Mouse (Mus musculus): ENCODE data around the gene Hoxb7. TPM values are rescaled to one million over a fixed set of nuclear protein-coding genes. Genes with fewer than 3 reads are reported as not detected.

Hoxb7 gene
- total RNA-seq, 2 experiments from 2014 or later: not detected

GRCm38 (mm10) chr11:96284041-96284749, 2.2 kb upstream of the Hoxb7 start:
- DNase-seq (ENCODE audit: extremely low spot score in 1 of 2, low spot score in 1 of 2): no peak

GRCm38 (mm10) chr11:96284774-96285734, 1.4 kb upstream of the Hoxb7 start:
- DNase-seq (ENCODE audit: extremely low spot score in 1 of 2, low spot score in 1 of 2): no peak

- no peak for DNase-seq (ENCODE audit: extremely low spot score in 1 of 2, low spot score in 1 of 2)
These were observed 439 bp downstream of the Hoxb7 start for GRCm38 (mm10) chr11:96286739-96287385.

- DNase-seq (ENCODE audit: extremely low spot score in 1 of 2, low spot score in 1 of 2): no peak
These were observed 988 bp downstream of the Hoxb7 start for GRCm38 (mm10) chr11:96287411-96287810.

GRCm38 (mm10) chr11:96288455-96289221, 2.2 kb downstream of the Hoxb7 start:
- no peak for DNase-seq (ENCODE audit: extremely low spot score in 1 of 2, low spot score in 1 of 2)

GRCm38 (mm10) chr11:96289293-96289692, 2.9 kb downstream of the Hoxb7 start:
- no peak for DNase-seq (ENCODE audit: extremely low spot score in 1 of 2, low spot score in 1 of 2)

GRCm38 (mm10) chr11:96289837-96290236, 3.4 kb downstream of the Hoxb7 start:
- no peak for DNase-seq (ENCODE audit: extremely low spot score in 1 of 2, low spot score in 1 of 2)

- DNase-seq (ENCODE audit: extremely low spot score in 1 of 2, low spot score in 1 of 2): no peak
These were observed 4.4 kb downstream of the Hoxb7 start for GRCm38 (mm10) chr11:96290705-96291355.

- DNase-seq (ENCODE audit: extremely low spot score in 1 of 2, low spot score in 1 of 2): no peak
These were observed 5.5 kb downstream of the Hoxb7 start, which contains the start of gene Hoxb6 for GRCm38 (mm10) chr11:96291681-96292564. TSS of gene Hoxb6 (plus strand) at chr11:96292476.

GRCm38 (mm10) chr11:96292565-96293301, 6.3 kb downstream of the Hoxb7 start:
- DNase-seq (ENCODE audit: extremely low spot score in 1 of 2, low spot score in 1 of 2): no peak

GRCm38 (mm10) chr11:96293302-96293921, 7.0 kb downstream of the Hoxb7 start:
- no peak for DNase-seq (ENCODE audit: extremely low spot score in 1 of 2, low spot score in 1 of 2)

GRCm38 (mm10) chr11:96294245-96295091, 8.0 kb downstream of the Hoxb7 start:
- DNase-seq (ENCODE audit: extremely low spot score in 1 of 2, low spot score in 1 of 2): peak in 1 of 2 experiments; percentile 64

- DNase-seq (ENCODE audit: extremely low spot score in 1 of 2, low spot score in 1 of 2): no peak
These were observed 8.8 kb downstream of the Hoxb7 start for GRCm38 (mm10) chr11:96295092-96295835.

- no peak for DNase-seq (ENCODE audit: extremely low spot score in 1 of 2, low spot score in 1 of 2)
These were observed 10.6 kb downstream of the Hoxb7 start for GRCm38 (mm10) chr11:96296997-96297396.

- DNase-seq (ENCODE audit: extremely low spot score in 1 of 2, low spot score in 1 of 2): no peak
These were observed 11.0 kb downstream of the Hoxb7 start for GRCm38 (mm10) chr11:96297428-96297827.
